10 mouse cellular contexts compared by ENCODE assay signal in the genomic region with DNA sequence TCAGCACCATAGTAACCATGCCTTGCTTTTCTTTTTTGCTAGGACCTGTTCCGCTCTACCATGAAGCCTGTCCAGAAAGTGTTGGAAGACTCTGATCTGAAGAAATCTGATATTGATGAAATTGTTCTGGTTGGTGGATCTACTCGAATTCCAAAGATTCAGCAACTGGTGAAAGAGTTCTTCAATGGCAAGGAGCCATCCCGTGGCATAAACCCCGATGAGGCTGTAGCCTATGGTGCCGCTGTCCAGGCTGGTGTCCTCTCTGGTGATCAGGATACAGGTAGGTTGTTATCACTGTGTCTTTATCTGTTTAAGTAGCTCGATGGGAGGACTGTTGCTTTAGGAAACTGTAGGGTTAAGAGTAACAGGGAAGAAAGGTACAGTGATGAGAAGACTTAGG. TPM values are rescaled to one million over a fixed set of nuclear protein-coding genes. Genes with fewer than 3 reads are reported as not detected.
A peak's percentile ranks its signal among the peaks of the same experiment; 100 is the strongest.
DNase-seq lines count a peak whose midpoint lies in the region; ATAC-seq and TF ChIP-seq lines count a peak whose summit lies in the region.
"Had no signal": no experiment of that assay in that cellular context is flagged by ENCODE, and none has a peak within 500 bp of the region (broad histone marks: within the 10 kb centered on the region; RNA-seq: fewer than 3 reads in every experiment).

No protein-coding gene starts in this region.

- H3K36me3 ChIP-seq in hindbrain, embryonic 10.5 days: peaks cover 70% of the 10 kb centered on the region
- H3K36me3 ChIP-seq in hindbrain, postnatal 0 days (ENCODE audit: insufficient read depth, low read length): peaks cover 36% of the 10 kb centered on the region
- H3K36me3 ChIP-seq in embryonic facial prominence, embryonic 11.5 days (replicated peaks; ENCODE audit: control insufficient read depth, insufficient read depth, low read depth, low read length): peaks cover 19% of the 10 kb centered on the region
- peaks cover 71% of the 10 kb centered on the region for H3K36me3 ChIP-seq in intestine, embryonic 14.5 days (ENCODE audit: control insufficient read depth, insufficient read depth, low read length)
- peaks cover 44% of the 10 kb centered on the region for H3K36me3 ChIP-seq in midbrain, embryonic 15.5 days (replicated peaks)

- DNase-seq in hindbrain, embryonic 10.5 days (ENCODE audit: low spot score): no peak
- no peak for DNase-seq in hindbrain, postnatal 0 days (ENCODE audit: low spot score)
- DNase-seq in embryonic facial prominence, embryonic 11.5 days (ENCODE audit: low spot score): no peak
- no peak for DNase-seq in intestine, embryonic 14.5 days (ENCODE audit: low spot score)
- no peak for DNase-seq in layer of hippocampus, adult 11-12 months (ENCODE audit: low spot score)
- no peak for DNase-seq in left cerebral cortex, postnatal 25 days (ENCODE audit: low spot score in 2 of 2)
- no peak for DNase-seq in layer of hippocampus, postnatal 25 days (ENCODE audit: extremely low spot score in 1 of 2, low spot score in 1 of 2)
- DNase-seq: cerebellum, adult 11-12 months; kidney, adult 9 months had no signal

- ATAC-seq in hindbrain, postnatal 0 days: no peak
- no peak for ATAC-seq in embryonic facial prominence, embryonic 11.5 days (replicated peaks; ENCODE audit: insufficient number of reproducible peaks, low FRiP score, low TSS enrichment, low read depth)
- ATAC-seq in intestine, embryonic 14.5 days (replicated peaks; ENCODE audit: low FRiP score, low TSS enrichment, low read depth): no peak
- ATAC-seq in midbrain, embryonic 15.5 days (replicated peaks): no peak

- WGBS in hindbrain, embryonic 10.5 days: 93% methylated on average over 6 of the region's 6 CpGs
- 91% methylated on average over 6 of the region's 6 CpGs for WGBS in hindbrain, postnatal 0 days
- 90% methylated on average over 6 of the region's 6 CpGs for WGBS in embryonic facial prominence, embryonic 11.5 days
- WGBS in intestine, embryonic 14.5 days: 91% methylated on average over 6 of the region's 6 CpGs
- WGBS in midbrain, embryonic 15.5 days: 93% methylated on average over 6 of the region's 6 CpGs

- no peak overlapping the region for H3K27ac ChIP-seq in hindbrain, embryonic 10.5 days
- H3K27ac ChIP-seq in hindbrain, postnatal 0 days: no peak overlapping the region
- no peak overlapping the region for H3K27ac ChIP-seq in embryonic facial prominence, embryonic 11.5 days (replicated peaks; ENCODE audit: low read depth, low read length)
- H3K27ac ChIP-seq in intestine, embryonic 14.5 days (ENCODE audit: low read depth): no peak overlapping the region
- H3K27ac ChIP-seq in midbrain, embryonic 15.5 days: no peak overlapping the region

- H3K9me3 ChIP-seq in hindbrain, embryonic 10.5 days: no peaks in the 10 kb centered on the region
- H3K9me3 ChIP-seq in hindbrain, postnatal 0 days (ENCODE audit: low read length): no peaks in the 10 kb centered on the region
- H3K9me3 ChIP-seq in embryonic facial prominence, embryonic 11.5 days (replicated peaks; ENCODE audit: control insufficient read depth, low read length): no peaks in the 10 kb centered on the region
- H3K9me3 ChIP-seq in intestine, embryonic 14.5 days (ENCODE audit: control insufficient read depth, low read length): no peaks in the 10 kb centered on the region
- H3K9me3 ChIP-seq in midbrain, embryonic 15.5 days: no peaks in the 10 kb centered on the region

- intact Hi-C loops in left cerebral cortex, postnatal 25 days (cut with DNase I): no loop called here

- H3K9ac ChIP-seq in hindbrain, postnatal 0 days (replicated peaks; ENCODE audit: low read length): no peak overlapping the region
- H3K9ac ChIP-seq in embryonic facial prominence, embryonic 11.5 days (replicated peaks; ENCODE audit: low read length): no peak overlapping the region
- peak overlapping the region; percentile 14; the same call in 1 of the 2 replicates for H3K9ac ChIP-seq in intestine, embryonic 14.5 days (ENCODE audit: low read length)
- no peak overlapping the region for H3K9ac ChIP-seq in midbrain, embryonic 15.5 days

- H3K27me3 ChIP-seq in hindbrain, embryonic 10.5 days (ENCODE audit: insufficient read depth, poor library complexity, severe bottlenecking): no peaks in the 10 kb centered on the region
- no peaks in the 10 kb centered on the region for H3K27me3 ChIP-seq in hindbrain, postnatal 0 days (ENCODE audit: insufficient read depth, low read length)
- H3K27me3 ChIP-seq in embryonic facial prominence, embryonic 11.5 days (ENCODE audit: control insufficient read depth, insufficient read depth, low read length): no peaks in the 10 kb centered on the region
- no peaks in the 10 kb centered on the region for H3K27me3 ChIP-seq in intestine, embryonic 14.5 days (replicated peaks; ENCODE audit: control insufficient read depth, insufficient read depth, low read length)
- no peaks in the 10 kb centered on the region for H3K27me3 ChIP-seq in midbrain, embryonic 15.5 days (replicated peaks)

- peak overlapping the region; percentile 100 for H3K4me3 ChIP-seq in hindbrain, embryonic 10.5 days
- H3K4me3 ChIP-seq in hindbrain, postnatal 0 days (ENCODE audit: low read length): no peak overlapping the region
- H3K4me3 ChIP-seq in embryonic facial prominence, embryonic 11.5 days (ENCODE audit: low read depth, low read length): peak overlapping the region; percentile 7; the same call in 1 of the 2 replicates
- peak overlapping the region; percentile 100 for H3K4me3 ChIP-seq in intestine, embryonic 14.5 days (ENCODE audit: low read depth, low read length)
- no peak overlapping the region for H3K4me3 ChIP-seq in midbrain, embryonic 15.5 days

- TF ChIP-seq CTCF in hindbrain, postnatal 0 days (IDR thresholded peaks at IDR 0.05; ENCODE audit: low read depth): no peak

- no peak overlapping the region; the same call in 1 of the 2 replicates for H3K4me2 ChIP-seq in hindbrain, postnatal 0 days (ENCODE audit: low read depth, low read length)
- H3K4me2 ChIP-seq in embryonic facial prominence, embryonic 11.5 days (ENCODE audit: low read depth, low read length): peak overlapping the region; percentile 5; the same call in 1 of the 2 replicates
- peak overlapping the region; percentile 72 for H3K4me2 ChIP-seq in intestine, embryonic 14.5 days (ENCODE audit: low read length)
- H3K4me2 ChIP-seq in midbrain, embryonic 15.5 days: peak overlapping the region; percentile 70

- H3K4me1 ChIP-seq in hindbrain, embryonic 10.5 days (replicated peaks): peaks cover 53% of the 10 kb centered on the region
- H3K4me1 ChIP-seq in hindbrain, postnatal 0 days (ENCODE audit: insufficient read depth, low read length): peaks cover 34% of the 10 kb centered on the region
- 0 out of 2 replicates have a peak, but pooled peaks cover 2% of the 10 kb centered on the region for H3K4me1 ChIP-seq in embryonic facial prominence, embryonic 11.5 days (ENCODE audit: control insufficient read depth, insufficient read depth, low read length)
- peaks cover 43% of the 10 kb centered on the region for H3K4me1 ChIP-seq in intestine, embryonic 14.5 days (replicated peaks; ENCODE audit: control insufficient read depth, insufficient read depth, low read length)
- peaks cover 67% of the 10 kb centered on the region for H3K4me1 ChIP-seq in midbrain, embryonic 15.5 days

RNA-seq across cellular contexts. Expression of a gene that starts 2.7 kb away (rescaled TPM):
- polyA plus RNA-seq in hindbrain, embryonic 10.5 days (2016; fragmentation: Nextera tagmentation; extraction: Ambion mirVana): 614 and 918 TPM in 2 replicates
- 148 and 186 TPM in 2 replicates for total RNA-seq in hindbrain, postnatal 0 days (2014; rRNA removed)
- polyA plus RNA-seq in hindbrain, postnatal 0 days (2015; fragmentation: Nextera tagmentation; extraction: Ambion mirVana): 321 and 322 TPM in 2 replicates
- 1,023 and 1,118 TPM in 2 replicates for polyA plus RNA-seq in embryonic facial prominence, embryonic 11.5 days (2014; fragmentation: Nextera tagmentation; extraction: Ambion mirVana)
- polyA plus RNA-seq in intestine, embryonic 14.5 days (2014; fragmentation: Nextera tagmentation; extraction: Ambion mirVana): 780 and 861 TPM in 2 replicates
- 418 and 429 TPM in 2 replicates for polyA plus RNA-seq in midbrain, embryonic 15.5 days (2015; fragmentation: Nextera tagmentation; extraction: Ambion mirVana)
- total RNA-seq in left cerebral cortex, postnatal 25 days (2021): 100 to 1,000 TPM; 394 to 427 TPM
- 100 to 1,000 TPM; 220 to 358 TPM for total RNA-seq in layer of hippocampus, postnatal 25 days (2021)

RNA-seq across cellular contexts. Expression of a gene that starts 19.5 kb away (rescaled TPM):
- 90.4 and 94.0 TPM in 2 replicates for polyA plus RNA-seq in hindbrain, embryonic 10.5 days (2016; fragmentation: Nextera tagmentation; extraction: Ambion mirVana)
- total RNA-seq in hindbrain, postnatal 0 days (2014; rRNA removed): 71.2 and 74.0 TPM in 2 replicates
- polyA plus RNA-seq in hindbrain, postnatal 0 days (2015; fragmentation: Nextera tagmentation; extraction: Ambion mirVana): 79.8 and 80.8 TPM in 2 replicates
- polyA plus RNA-seq in embryonic facial prominence, embryonic 11.5 days (2014; fragmentation: Nextera tagmentation; extraction: Ambion mirVana): 92.5 and 96.3 TPM in 2 replicates
- 80.1 and 82.7 TPM in 2 replicates for polyA plus RNA-seq in intestine, embryonic 14.5 days (2014; fragmentation: Nextera tagmentation; extraction: Ambion mirVana)
- 112 and 123 TPM in 2 replicates for polyA plus RNA-seq in midbrain, embryonic 15.5 days (2015; fragmentation: Nextera tagmentation; extraction: Ambion mirVana)
- 100 to 1,000 TPM in 1 of 2 experiments, 10 to 100 TPM in 1; 97.4 to 101 TPM for total RNA-seq in left cerebral cortex, postnatal 25 days (2021)
- 100 to 1,000 TPM in 1 of 2 experiments, 10 to 100 TPM in 1; 96.2 to 104 TPM for total RNA-seq in layer of hippocampus, postnatal 25 days (2021)

RNA-seq across cellular contexts. Expression of a gene that starts 25.2 kb away (rescaled TPM):
- 31.5 and 43.0 TPM in 2 replicates for polyA plus RNA-seq in hindbrain, embryonic 10.5 days (2016; fragmentation: Nextera tagmentation; extraction: Ambion mirVana)
- 15.8 and 19.0 TPM in 2 replicates for total RNA-seq in hindbrain, postnatal 0 days (2014; rRNA removed)
- 28.2 and 28.8 TPM in 2 replicates for polyA plus RNA-seq in hindbrain, postnatal 0 days (2015; fragmentation: Nextera tagmentation; extraction: Ambion mirVana)
- polyA plus RNA-seq in embryonic facial prominence, embryonic 11.5 days (2014; fragmentation: Nextera tagmentation; extraction: Ambion mirVana): 34.5 and 40.2 TPM in 2 replicates
- polyA plus RNA-seq in intestine, embryonic 14.5 days (2014; fragmentation: Nextera tagmentation; extraction: Ambion mirVana): 48.8 and 51.0 TPM in 2 replicates
- 23.2 and 24.5 TPM in 2 replicates for polyA plus RNA-seq in midbrain, embryonic 15.5 days (2015; fragmentation: Nextera tagmentation; extraction: Ambion mirVana)
- 10 to 100 TPM; 30.8 to 34.0 TPM for total RNA-seq in left cerebral cortex, postnatal 25 days (2021)
- total RNA-seq in layer of hippocampus, postnatal 25 days (2021): 10 to 100 TPM; 29.6 to 34.6 TPM

RNA-seq across cellular contexts. Expression of a gene that starts 51.6 kb away (rescaled TPM):
- polyA plus RNA-seq in hindbrain, embryonic 10.5 days (2016; fragmentation: Nextera tagmentation; extraction: Ambion mirVana): 65.6 and 73.6 TPM in 2 replicates
- total RNA-seq in hindbrain, postnatal 0 days (2014; rRNA removed): 94.9 and 112 TPM in 2 replicates
- 111 and 118 TPM in 2 replicates for polyA plus RNA-seq in hindbrain, postnatal 0 days (2015; fragmentation: Nextera tagmentation; extraction: Ambion mirVana)
- polyA plus RNA-seq in embryonic facial prominence, embryonic 11.5 days (2014; fragmentation: Nextera tagmentation; extraction: Ambion mirVana): 66.3 and 71.2 TPM in 2 replicates
- polyA plus RNA-seq in intestine, embryonic 14.5 days (2014; fragmentation: Nextera tagmentation; extraction: Ambion mirVana): 61.4 and 62.2 TPM in 2 replicates
- polyA plus RNA-seq in midbrain, embryonic 15.5 days (2015; fragmentation: Nextera tagmentation; extraction: Ambion mirVana): 102 and 107 TPM in 2 replicates
- 100 to 1,000 TPM in 1 of 2 experiments, 10 to 100 TPM in 1; 96.1 to 101 TPM for total RNA-seq in left cerebral cortex, postnatal 25 days (2021)
- total RNA-seq in layer of hippocampus, postnatal 25 days (2021): 10 to 100 TPM; 82.5 to 84.3 TPM

RNA-seq across cellular contexts. Expression of a gene that starts 58.3 kb away (rescaled TPM):
- not detected in 2 replicates for polyA plus RNA-seq in hindbrain, embryonic 10.5 days (2016; fragmentation: Nextera tagmentation; extraction: Ambion mirVana)
- 0.16 TPM in 1 of 2 replicates, not detected in the other for total RNA-seq in hindbrain, postnatal 0 days (2014; rRNA removed)
- 0.09 TPM in 1 of 2 replicates, not detected in the other for polyA plus RNA-seq in hindbrain, postnatal 0 days (2015; fragmentation: Nextera tagmentation; extraction: Ambion mirVana)
- 0.33 TPM in 1 of 2 replicates, not detected in the other for polyA plus RNA-seq in embryonic facial prominence, embryonic 11.5 days (2014; fragmentation: Nextera tagmentation; extraction: Ambion mirVana)
- polyA plus RNA-seq in intestine, embryonic 14.5 days (2014; fragmentation: Nextera tagmentation; extraction: Ambion mirVana): not detected in 2 replicates
- polyA plus RNA-seq in midbrain, embryonic 15.5 days (2015; fragmentation: Nextera tagmentation; extraction: Ambion mirVana): 0.17 TPM in 1 of 2 replicates, not detected in the other
- not detected for total RNA-seq in left cerebral cortex, postnatal 25 days (2021)
- total RNA-seq in layer of hippocampus, postnatal 25 days (2021): not detected

Comparison
In these comparisons a context has a peak if more than half of its experiments do, and no peak if none do; other contexts are left out.
1. H3K4me3 ChIP-seq: peak in hindbrain, embryonic 10.5 days (single experiment), embryonic facial prominence, embryonic 11.5 days (single experiment) and intestine, embryonic 14.5 days (single experiment); none in hindbrain, postnatal 0 days (single experiment) and midbrain, embryonic 15.5 days (single experiment).